Mouse (Mus musculus) right cerebral cortex, postnatal 14 days (tissue): Measurements from ENCODE around the gene Gm10309.

ENCODE experiments used
- DNase-seq: peaks from one replicate; pipeline ENCODE4 v3.0.0; 2022

Gm10309 gene

DNA sequence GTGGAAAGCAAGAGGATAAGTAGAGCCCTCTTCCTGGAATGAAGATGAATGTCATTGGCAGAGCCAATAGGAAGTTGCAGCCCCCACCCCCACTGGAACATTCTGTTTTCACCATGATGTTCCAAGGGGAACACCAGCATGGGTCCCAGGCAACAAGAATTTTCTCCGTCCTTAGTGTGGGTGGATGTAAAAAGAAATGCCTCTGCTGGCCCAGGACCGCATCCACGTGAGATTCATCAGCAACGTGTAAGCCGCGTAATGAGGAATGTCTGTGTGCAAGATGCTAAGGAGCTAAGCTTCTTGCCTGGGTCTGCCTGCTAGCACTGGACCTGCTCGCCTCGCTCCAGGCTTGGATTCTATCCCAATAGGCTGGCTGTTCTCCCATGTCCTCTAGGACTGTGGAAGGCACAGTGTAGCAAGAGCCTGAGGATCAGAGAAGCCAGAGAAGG, at the start of gene Gm10309:
Gene Gm10309 (minus strand): TSS at position 50 of the 449 bp plus-strand sequence.
- DNase-seq = peak; percentile 24

DNA sequence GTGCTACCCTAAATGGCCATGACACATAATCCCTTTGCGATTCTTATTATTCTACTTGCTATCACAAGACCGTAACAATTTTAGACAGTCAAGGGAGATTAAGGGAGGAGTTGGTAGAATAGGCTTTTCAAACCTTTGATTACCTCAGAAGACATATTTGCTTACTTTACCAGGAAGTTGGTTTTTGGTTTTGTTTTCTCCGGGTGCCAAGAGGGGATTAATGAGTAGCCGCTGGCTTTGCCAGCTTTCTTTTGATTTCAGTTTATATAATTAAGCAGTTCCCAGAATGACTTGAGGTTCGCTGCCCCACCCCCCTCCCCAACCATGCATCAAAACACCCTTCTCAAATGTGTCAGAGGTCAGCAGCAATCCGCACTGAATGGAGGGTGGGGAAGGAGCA, 47.0 kb upstream of the Gm10309 start:
- no peak for DNase-seq

- DNase-seq = no peak
Observed at GRCm38 (mm10) chr17:86551561-86551960, 46.5 kb upstream of the Gm10309 start.

DNA sequence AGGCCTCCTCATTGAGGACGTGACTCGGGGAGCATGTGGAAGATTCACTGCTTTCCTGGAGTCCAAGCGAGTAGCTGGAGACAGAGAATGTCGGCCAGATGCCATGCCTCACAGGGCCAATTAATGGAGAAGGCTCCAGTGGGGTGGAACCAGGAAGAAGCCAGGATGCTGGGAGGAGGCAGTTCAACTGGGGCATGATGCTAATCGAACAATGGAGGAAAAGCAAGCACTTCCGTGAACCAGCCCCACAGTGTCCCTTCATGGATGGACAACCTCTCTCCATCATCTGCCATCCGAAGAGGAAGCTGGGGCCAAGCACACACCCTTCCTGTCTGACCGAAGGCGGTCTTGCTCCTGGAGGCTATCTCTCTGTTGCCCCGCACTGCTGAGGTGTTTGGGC, 44.1 kb upstream of the Gm10309 start:
- DNase-seq = no peak

- no peak for DNase-seq
Observed at GRCm38 (mm10) chr17:86546529-86546928, 41.5 kb upstream of the Gm10309 start.

DNA sequence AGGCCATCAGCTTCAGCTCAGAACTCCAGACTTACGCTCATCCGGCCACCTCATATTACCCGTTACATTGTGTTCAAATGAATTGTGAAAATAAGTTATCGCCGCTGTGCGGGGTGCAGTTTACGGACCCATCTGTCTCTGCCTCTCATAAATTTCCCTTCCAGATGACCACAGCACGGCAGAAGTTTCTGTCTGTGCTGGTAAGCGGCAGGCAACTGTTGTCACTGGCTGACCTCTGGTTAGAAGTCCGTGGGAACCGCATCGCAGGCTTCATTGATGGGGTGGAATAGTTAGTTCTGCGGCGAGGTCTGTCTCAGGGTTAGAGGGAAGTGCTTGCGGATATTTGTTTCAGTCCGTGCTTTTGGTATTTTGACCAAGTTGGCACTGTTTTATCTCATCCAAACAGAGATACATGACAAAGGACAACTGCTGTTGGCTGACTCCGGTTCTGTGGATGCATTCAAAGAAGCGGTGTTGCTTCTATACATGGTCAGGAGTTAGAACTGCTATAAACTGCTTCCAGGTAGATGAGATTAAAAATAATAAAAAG, 34.9 kb upstream of the Gm10309 start:
- DNase-seq = no peak

- peak; percentile 79 for DNase-seq
Observed at GRCm38 (mm10) chr17:86535827-86536656, 31.0 kb upstream of the Gm10309 start.

- DNase-seq = no peak
Observed at GRCm38 (mm10) chr17:86535096-86535495, 30.1 kb upstream of the Gm10309 start.

DNA sequence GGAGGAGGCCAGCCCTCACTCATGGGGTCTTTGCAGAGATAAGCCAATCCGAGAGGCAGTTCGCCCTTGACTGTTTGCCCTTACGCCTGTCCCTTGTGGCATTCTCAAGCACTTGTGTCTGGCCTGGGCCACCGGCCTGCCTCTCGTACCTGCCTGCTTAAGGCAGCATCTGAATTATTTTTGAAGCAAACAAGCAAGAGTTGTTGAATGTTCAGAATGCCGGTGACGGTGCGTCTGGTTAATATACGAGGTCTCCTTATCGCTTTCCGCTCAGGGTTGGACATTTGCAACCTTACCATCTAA, 28.5 kb upstream of the Gm10309 start:
- no peak for DNase-seq

DNA sequence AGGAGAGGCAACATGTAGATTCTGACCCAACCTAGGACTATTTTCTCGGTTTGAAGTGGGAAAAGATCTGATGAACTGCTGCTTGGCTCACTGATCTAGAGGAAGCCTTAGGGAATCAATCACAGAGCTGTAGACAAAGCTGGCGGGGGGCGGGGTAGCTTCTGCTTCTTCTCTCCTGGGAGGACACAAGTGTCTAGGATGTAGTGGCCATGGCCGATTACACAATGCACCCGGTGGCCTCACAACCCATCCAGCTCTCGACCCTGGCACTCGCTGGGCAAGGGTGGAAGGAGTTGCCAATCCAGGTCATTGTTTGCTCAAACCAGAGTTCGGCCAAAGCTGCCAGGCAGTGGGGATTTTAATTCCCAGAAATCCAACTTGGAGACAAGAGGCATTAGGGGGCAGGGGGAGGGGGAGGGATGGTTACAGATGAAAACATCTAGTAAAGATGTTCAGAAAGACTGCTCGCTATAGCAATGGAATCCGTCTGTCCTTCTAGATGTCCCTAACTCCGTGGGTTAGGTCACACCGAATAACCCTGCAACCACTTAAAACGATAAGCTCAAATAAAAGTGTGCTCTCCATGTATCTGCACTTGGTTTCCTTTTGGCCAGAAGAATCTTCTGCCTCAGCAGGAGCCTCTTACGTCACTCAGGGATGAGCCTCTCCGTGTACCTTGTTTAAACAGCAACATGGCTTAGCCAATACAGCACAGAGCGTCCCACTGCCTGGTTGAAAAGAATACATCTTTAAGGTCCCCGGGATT, 27.9 kb upstream of the Gm10309 start:
- DNase-seq = no peak

- DNase-seq = no peak
Observed at GRCm38 (mm10) chr17:86531231-86531630, 26.2 kb upstream of the Gm10309 start.

- DNase-seq = no peak
Observed at GRCm38 (mm10) chr17:86529411-86529810, 24.4 kb upstream of the Gm10309 start.

DNA sequence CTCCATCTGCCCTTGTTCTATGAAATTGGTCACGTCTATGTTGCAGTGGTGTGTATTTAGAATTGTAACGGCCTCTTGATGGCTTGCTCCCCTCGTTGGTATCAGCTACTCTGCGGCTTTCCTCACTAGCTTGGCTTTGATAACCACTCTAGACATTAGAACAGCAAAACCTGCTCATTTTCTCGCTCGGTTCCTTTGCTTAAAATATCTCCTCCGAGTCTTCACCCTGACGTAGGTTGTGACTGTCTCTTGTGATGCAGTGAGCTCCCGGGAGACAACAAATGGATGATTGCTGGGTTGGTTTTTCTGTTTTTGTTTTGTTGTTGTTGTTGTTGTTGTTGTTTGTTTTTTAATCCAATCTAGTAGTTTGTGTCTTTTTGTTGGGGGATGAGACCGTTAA, 24.0 kb upstream of the Gm10309 start:
- DNase-seq = no peak

- DNase-seq = no peak
Observed at GRCm38 (mm10) chr17:86527298-86527697, 22.3 kb upstream of the Gm10309 start.

DNA sequence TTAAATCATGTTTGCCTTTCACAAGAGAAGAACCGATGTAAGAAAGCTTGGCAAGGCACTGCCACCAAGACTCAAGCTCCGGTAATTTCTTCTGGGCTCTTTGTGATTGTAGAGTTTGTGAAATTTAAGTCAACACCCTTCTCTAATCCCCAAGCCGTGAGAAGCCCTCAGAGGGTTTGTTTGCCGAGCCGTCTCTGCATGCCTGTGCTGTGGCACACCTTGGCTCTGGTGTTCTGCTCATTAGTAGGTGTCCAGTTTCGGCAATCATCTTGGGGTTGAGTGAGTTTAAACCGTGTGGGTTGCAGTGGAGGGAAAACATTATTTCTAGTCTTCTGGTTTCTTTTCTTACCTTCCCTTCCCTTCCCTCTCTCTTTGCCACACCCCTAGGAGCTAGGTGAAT, 21.0 kb upstream of the Gm10309 start:
- DNase-seq = no peak

GRCm38 (mm10) chr17:86525075-86525474, 20.0 kb upstream of the Gm10309 start:
- DNase-seq = no peak

DNA sequence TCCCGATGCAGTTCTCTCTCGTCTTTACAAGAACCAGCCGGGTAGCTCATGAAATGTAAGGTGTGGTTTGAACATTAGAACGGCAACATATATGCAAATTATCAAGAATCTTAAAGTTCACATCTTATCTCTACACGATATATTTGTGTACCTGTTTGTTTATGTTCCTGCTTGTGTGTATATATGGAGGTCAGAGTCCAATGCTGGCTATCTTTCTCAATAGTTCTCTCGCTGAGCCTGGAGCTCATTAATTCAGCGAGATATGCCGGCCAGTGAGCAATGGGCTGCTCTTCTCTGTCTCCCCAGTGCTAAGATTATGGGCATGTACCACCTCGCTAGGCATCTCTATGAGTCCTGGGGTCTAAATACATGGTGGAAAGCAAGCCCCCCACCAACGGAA, 18.8 kb upstream of the Gm10309 start:
- DNase-seq = no peak

DNA sequence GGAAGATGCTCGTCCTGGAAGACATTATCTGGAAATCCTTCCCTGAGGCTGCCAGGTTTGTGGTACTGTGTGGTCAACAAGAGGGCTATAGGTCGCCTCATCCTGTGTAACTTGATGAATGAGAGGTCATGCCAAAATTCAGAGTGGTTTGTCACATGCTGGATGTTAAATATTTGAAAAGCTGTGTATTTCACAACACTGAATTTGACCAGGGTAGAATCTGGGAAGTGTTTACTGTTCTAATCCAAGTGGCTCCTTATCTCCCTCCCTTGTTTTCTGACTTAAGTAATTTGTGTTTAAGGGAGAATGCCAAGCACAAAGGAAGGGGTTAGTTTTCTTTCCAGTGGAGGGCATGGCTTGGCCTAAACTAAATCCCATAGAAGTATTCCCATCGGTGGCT, 18.3 kb upstream of the Gm10309 start:
- DNase-seq = no peak

- no peak for DNase-seq
Observed at GRCm38 (mm10) chr17:86522649-86523048, 17.6 kb upstream of the Gm10309 start.

DNA sequence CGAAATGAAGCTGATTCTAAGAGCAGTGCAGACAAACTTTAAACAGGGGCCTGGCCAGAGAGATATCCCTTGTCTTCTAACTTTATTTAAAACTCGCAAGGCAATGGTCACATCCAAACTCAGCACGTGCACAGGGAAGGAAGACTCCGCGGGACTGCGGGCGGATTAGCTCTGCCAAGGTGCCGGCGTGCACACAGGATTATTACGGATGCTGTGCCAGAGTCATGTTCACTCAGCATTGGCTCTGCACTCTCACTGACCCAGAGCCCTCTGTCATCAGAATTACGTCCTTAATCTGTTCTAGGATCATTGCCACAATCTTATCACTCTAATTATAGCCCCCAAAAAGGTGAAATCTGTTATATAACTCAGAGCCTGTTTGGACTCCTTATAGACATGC, 16.2 kb upstream of the Gm10309 start:
- no peak for DNase-seq

- DNase-seq = no peak
Observed at GRCm38 (mm10) chr17:86518604-86519003, 13.6 kb upstream of the Gm10309 start.

DNA sequence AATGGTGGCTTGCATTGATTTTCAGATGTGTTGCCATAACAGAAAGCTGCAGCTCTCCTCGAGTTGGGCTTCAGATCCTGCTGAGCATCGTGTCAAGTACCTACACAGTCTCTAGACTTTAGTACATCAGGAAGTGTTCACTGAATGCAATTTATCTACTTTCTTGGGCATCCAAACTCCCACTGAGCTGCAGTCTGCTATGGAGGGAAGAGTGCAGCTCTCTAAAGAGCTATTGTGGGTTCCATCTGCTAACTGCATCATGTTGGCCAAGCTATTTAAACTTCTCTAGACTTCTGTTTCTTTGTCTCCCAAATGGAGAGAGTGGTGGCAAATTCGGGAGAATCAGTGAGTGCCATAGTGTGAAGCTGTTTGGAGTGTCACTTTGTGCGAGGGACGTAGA, 11.6 kb upstream of the Gm10309 start:
- DNase-seq = no peak

- no peak for DNase-seq
Observed at GRCm38 (mm10) chr17:86514974-86515620, 10.1 kb upstream of the Gm10309 start.

DNA sequence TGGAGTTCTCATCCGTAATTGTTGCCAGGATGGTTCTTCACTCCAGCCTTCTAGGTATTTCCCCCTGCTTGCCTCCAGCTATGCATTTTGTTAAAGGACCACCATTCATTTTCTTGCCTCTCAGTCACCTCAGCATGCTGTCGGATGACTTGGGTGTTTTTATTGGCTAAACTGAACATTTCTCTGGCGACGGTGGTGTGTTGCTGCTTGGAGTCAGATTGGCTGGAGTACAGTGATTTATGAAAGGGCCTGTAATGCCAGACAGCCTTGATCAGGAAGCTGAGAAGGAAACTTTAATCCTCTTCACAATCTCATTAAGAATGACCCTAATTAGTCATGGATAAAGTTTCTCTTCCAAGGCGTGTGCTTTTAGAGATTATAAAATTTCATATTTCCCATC, 4.8 kb upstream of the Gm10309 start:
- DNase-seq = no peak
